Mouse (Mus musculus) layer of hippocampus, postnatal 36 days (tissue): Measurements from ENCODE around the gene Sh3gl1. TPM values are rescaled to one million over a fixed set of nuclear protein-coding genes. Genes with fewer than 3 reads are reported as not detected.

Source experiments
- DNase-seq, 2 experiments: peaks; one replicate each; pipeline ENCODE4 v3.0.0; 2022
- total RNA-seq, 2 experiments: library from RNA; stranded (reverse); gene quantifications; 2 replicates each; pipeline ENCODE4 v1.2.3; 2021

Sh3gl1 gene
- total RNA-seq, 2 experiments from 2014 or later, result 61.5 to 69.6 TPM

- no peak for DNase-seq
These were observed 40.4 kb downstream of the Sh3gl1 start for GRCm38 (mm10) chr17:55996007-55996406.

DNA sequence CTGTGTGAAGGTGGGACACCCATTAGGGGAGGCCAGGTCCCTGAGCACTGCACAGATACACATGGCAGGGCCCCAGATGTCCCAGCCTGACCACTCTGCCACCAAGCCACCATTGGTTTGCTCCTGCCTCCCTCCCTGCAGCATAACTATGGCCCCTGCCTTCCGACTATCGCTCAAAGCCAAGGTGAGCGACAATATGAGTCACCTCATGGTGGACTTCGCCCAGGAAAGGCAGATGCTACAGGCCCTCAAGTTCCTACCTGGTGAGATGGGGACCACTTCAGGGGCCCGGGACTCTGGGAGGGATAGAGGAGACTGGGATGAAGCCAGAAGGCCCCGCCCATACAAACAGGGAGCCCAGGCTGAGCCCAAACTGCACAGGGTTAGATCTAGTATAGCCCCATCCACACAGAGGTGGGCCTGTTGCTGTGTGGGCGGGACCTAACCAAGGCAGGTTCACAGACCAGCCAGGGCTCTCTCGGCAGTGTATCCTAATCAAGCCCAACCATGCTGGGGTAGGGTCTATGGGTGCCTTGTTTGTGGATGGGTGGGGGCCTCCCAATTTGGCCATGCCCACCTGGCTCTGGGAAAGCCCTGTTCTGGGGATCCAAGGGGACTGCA lies 46.0 kb downstream of the Sh3gl1 start:
- DNase-seq, result no peak

- DNase-seq, result peak; percentile 81 to 82
These were observed 50.1 kb downstream of the Sh3gl1 start, which contains the start of gene Fsd1 for GRCm38 (mm10) chr17:55986030-55986961. TSS of gene Fsd1 (plus strand) at chr17:55986509.

- DNase-seq, result no peak
These were observed 59.1 kb downstream of the Sh3gl1 start for GRCm38 (mm10) chr17:55977301-55977700.

DNA sequence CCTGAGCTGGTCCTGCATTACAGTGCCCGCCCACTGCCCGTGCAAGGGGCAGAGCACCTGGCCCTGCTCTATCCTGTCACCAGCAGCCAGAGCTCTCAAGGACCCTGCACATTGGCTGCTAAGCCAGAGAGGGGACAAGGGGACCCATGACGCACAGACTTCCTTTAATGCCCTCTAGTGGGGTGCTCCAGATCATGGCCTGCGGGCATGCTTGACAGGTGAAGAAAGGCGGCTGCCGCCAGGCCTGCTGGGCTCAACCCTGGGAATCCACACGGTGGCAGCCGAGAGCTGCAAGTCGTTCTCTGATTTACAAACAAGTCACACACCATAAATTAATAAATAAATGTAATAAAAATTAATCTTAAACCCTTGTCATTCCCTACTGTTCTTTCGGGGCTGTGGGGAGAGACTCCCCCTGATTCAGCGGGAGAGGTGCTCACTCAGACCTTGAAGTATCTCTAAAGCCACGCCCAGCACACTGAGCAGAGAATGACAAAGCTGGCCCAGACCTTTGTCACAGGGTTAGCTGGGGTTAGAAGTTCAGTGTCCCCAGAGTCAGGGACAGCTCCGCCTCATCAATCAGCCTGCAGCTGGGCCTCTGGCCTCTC lies 60.1 kb downstream of the Sh3gl1 start:
- peak; percentile 64 to 70 for DNase-seq

GRCm38 (mm10) chr17:55971453-55971852 lies 65.0 kb downstream of the Sh3gl1 start:
- no peak for DNase-seq

GRCm38 (mm10) chr17:55969966-55970891 lies 66.2 kb downstream of the Sh3gl1 start, which contains the start of gene Shd:
TSS of gene Shd (plus strand) at chr17:55970467.
- DNase-seq, result peak; percentile 28 to 46

GRCm38 (mm10) chr17:55969560-55969959 lies 66.9 kb downstream of the Sh3gl1 start:
- no peak for DNase-seq

DNA sequence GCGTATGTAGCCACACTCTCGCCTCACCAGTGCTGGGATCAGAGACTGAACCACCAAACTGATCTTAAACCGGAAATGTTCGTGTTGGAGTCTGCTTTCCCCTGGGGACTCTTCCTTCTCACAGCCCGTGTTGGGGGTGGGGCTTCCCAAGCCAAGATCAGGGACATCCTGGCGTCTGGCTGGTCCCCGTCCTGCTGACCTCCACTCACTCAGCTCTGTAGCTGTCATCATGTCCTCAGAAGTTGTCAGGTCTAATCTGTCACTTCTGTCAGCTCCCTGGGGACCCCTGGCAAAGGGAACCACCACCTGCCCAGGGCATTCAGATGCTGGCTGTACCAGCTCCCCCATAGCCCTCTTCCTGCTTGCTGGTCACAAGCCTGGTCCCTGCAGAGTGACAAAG lies 68.2 kb downstream of the Sh3gl1 start:
- no peak for DNase-seq

DNA sequence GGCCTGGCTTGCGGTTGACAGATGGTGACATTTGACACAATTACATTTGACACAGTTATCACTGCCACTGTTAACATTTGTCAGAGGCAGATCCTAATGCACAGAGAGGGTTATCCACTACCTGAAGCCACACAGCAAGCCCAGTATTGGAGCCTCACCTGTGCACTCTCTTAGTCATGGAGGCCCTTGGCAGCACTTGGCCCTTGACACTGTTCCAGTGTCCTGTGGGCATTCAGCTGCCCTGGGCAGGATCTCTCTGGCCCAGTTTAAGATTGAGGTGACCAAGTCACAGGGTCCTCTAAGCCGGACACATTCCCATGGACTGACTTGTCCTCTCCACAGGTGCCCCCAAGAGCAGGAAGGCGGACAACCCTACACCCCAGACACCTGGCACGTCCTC lies 69.2 kb downstream of the Sh3gl1 start:
- DNase-seq, result no peak

Other genes with a start within 250 kb of the Sh3gl1 start
- gene Zfp119a, start 157.7 kb downstream of the Sh3gl1 start, total RNA-seq, result 1 to 10 TPM; 6.0 to 6.5 TPM
- 1 to 10 TPM; 8.7 to 9.3 TPM for gene Zfp959, start 144.5 kb downstream of the Sh3gl1 start, total RNA-seq
- 1 to 10 TPM; 3.4 to 5.4 TPM for gene Zfp119b, start 87.1 kb downstream of the Sh3gl1 start, total RNA-seq
- gene Ebi3, start 84.0 kb downstream of the Sh3gl1 start, total RNA-seq, result 1 to 10 TPM; 1.1 to 1.2 TPM
- gene Yju2, start 77.5 kb downstream of the Sh3gl1 start, total RNA-seq, result 10 to 100 TPM; 17.4 to 20.5 TPM
- 10 to 100 TPM; 24.4 to 26.8 TPM for gene Shd, start 66.2 kb downstream of the Sh3gl1 start, total RNA-seq
- gene Fsd1, start 50.1 kb downstream of the Sh3gl1 start, total RNA-seq, result 10 to 100 TPM; 70.1 to 75.8 TPM
- gene Stap2, start 31.1 kb downstream of the Sh3gl1 start, total RNA-seq, result 1 to 10 TPM; 2.1 TPM
- gene Mpnd, start 30.9 kb downstream of the Sh3gl1 start, total RNA-seq, result 100 to 1,000 TPM in 1 of 2 experiments, 10 to 100 TPM in 1; 95.5 to 102 TPM
- 1 to 10 TPM; 2.5 to 3.6 TPM for gene Chaf1a, start 3.8 kb upstream of the Sh3gl1 start, total RNA-seq
- 10 to 100 TPM; 84.6 to 87.3 TPM for gene Ubxn6, start 38.4 kb upstream of the Sh3gl1 start, total RNA-seq
- gene Hdgfl2, start 43.0 kb upstream of the Sh3gl1 start, total RNA-seq, result 100 to 1,000 TPM; 115 to 121 TPM
- gene Plin4, start 73.2 kb upstream of the Sh3gl1 start, total RNA-seq, result 1 to 10 TPM; 1.4 to 6.8 TPM
- gene Plin5, start 81.0 kb upstream of the Sh3gl1 start, total RNA-seq, result under 1 TPM; 0.40 to 0.63 TPM
- gene Lrg1, start 85.4 kb upstream of the Sh3gl1 start, total RNA-seq, result 1 to 10 TPM in 1 of 2 experiments, under 1 TPM in 1; 0.40 to 1.7 TPM
- gene Sema6b, start 103.7 kb upstream of the Sh3gl1 start, total RNA-seq, result 100 to 1,000 TPM; 129 to 138 TPM
- gene Tnfaip8l1, start 125.8 kb upstream of the Sh3gl1 start, total RNA-seq, result 1 to 10 TPM; 5.3 to 7.3 TPM
- gene Mydgf, start 147.3 kb upstream of the Sh3gl1 start, total RNA-seq, result 10 to 100 TPM; 40.9 to 44.0 TPM
- gene Dpp9, start 182.3 kb upstream of the Sh3gl1 start, total RNA-seq, result 10 to 100 TPM; 68.2 to 70.9 TPM
- 10 to 100 TPM; 34.3 to 35.7 TPM for gene Fem1a, start 220.2 kb upstream of the Sh3gl1 start, total RNA-seq
- 1 to 10 TPM; 6.1 to 6.7 TPM for gene Ticam1, start 240.2 kb upstream of the Sh3gl1 start, total RNA-seq